Mouse (Mus musculus) kidney, adult 9 months (tissue): ENCODE results near the gene Immp2l.

Experiments used
- DNase-seq: peaks from one replicate; pipeline ENCODE4 v3.0.0; 2022

The Immp2l gene

GRCm38 (mm10) chr12:41324418-41324817 is 300.5 kb downstream of the Immp2l start:
- DNase-seq = no peak

GRCm38 (mm10) chr12:41325756-41326155 is 301.9 kb downstream of the Immp2l start:
- DNase-seq = no peak

DNA sequence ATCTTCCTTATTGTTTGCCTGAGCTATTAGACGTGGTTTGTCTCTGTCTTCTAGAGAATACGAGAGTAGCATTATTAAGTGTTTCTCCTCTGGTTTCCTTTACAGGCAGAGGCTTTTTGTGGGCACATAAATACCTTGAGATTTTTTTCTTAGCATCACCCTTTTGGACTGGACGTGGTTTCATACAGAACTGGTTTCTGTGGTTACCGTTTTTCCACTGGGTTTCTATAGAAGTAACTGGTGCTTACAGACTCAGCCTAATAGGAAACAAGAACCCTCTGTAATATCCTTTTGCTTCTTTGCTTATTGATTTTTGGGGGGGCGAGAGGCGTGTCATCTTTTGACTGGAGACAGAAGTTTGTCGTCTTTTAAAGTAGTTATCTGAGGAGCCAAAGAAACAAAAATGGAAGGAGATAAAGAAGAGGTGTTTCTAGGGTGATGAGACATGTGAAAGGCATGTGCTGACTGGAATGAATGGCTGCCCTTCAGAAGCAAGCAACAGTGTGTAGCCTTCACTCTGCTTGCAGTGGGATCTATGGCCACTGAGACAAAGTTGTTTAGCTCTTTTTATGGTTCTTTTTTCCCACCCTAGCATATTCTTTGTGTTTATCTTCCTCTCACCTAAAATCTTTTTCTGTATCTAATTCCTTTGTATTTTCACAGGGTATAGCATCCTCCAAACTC is 307.2 kb downstream of the Immp2l start:
- DNase-seq = no peak

DNA sequence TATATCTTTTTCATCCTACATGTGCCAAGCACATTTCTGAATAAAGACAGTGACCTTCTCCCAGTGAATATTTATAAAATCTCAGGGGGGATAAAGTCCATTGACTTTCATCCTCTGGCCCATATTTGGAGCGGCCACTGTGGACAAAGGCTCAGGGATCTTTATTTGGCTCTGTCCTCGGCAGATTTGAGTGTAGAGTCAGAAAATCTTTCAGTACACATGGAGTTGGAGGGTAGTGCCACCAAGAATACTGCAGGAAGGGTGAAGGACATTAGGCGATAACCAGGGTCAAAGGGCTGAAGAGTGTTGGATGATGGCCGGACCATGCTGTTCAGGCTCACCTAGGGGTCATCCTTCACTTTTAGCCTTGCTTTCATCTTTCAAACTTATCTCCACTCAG is 321.7 kb downstream of the Immp2l start:
- DNase-seq = no peak

DNA sequence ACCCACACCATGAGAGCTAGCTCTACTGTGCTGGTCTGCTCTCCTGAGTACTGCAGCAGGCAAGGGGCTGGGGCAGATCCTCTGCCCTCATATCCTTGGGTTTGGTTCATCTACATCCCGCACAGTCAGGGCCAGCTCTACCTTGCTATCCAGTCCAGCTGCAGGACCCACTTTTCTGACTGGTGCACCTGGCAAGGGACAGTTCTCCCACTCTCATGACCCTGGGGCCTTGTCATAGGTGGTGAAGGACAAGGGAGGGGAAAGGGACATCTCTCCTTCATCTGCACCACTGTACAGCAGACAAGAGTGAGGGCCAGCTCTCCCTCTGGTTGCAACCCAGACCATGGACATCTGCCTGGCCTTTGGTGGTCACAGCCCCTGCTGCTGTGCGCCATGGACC is 323.6 kb downstream of the Immp2l start:
- no peak for DNase-seq

DNA sequence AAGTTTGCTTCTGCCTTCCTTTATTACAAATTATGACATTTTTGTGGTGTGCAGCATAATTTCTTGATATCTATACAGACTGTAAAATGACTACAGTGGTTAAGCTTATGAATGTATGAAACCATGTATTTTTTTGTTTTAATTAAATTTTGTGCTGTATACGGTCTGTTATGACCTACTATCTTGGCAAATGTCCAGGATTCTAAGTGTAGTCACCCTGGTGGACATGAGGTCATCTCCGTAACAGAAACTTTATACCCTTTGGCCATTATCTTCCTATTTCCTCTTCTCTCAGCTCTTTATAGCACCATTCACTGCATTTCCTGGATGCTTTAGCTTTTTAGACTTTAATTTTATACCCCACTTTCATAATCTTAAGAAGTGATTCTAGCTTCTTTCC is 325.5 kb downstream of the Immp2l start:
- DNase-seq = no peak

DNA sequence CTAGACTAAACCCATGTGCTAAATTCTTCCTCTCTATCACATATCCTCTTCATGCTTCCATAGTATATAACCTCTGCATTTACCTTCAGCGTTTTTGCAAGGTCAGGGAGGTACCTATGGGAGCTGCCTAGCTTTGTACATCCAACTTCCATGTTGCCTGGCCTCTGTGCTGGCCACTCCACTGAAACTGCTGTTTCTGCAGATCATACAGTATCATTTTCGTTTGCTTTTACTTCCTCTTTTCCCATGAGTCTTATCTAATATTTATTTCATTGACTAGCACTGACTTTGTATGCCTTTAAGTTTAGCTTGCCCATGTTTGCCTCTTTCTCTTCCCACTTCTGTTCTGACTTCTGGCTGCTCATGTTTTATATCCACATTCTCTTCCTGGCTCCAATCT is 325.9 kb downstream of the Immp2l start:
- no peak for DNase-seq

GRCm38 (mm10) chr12:41351275-41351674 is 327.4 kb downstream of the Immp2l start:
- DNase-seq = no peak

DNA sequence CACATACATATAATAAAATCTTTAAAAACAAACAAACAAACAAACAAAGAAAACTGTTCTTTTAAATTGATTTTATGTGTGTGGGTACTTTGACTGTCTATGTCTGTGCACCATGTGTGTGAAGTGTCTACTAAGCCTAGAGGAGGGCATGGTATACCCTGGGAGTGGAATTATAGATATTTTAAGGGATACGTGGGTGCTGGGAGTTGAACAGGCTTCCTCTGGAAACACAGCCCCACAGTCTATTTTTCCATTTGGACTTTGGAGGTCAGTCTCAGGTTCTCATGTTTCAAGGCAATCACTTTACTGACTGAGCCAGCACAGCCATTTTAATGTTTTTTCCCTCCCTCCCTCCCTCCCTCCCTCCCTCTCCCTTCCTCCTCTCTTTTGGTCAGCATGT is 331.0 kb downstream of the Immp2l start:
- DNase-seq = no peak

DNA sequence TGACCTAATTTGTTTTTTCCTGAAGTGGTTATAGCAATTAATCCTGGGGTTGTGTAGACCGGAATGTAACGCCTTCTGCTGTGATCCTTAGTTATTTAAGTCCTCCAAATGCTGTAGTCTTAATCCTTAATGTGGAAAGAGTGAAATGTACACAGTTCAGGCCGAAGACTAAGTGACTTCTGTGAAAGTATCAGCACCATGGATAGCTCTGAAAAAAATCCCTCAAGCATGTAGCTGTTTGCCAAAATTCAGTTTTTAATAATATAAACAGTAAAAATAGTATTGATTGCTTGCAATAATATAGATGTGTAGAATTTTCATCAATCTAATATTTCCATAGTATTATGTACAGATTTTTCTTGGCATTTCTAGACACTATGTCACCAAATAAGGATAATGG is 332.1 kb downstream of the Immp2l start:
- DNase-seq = no peak

DNA sequence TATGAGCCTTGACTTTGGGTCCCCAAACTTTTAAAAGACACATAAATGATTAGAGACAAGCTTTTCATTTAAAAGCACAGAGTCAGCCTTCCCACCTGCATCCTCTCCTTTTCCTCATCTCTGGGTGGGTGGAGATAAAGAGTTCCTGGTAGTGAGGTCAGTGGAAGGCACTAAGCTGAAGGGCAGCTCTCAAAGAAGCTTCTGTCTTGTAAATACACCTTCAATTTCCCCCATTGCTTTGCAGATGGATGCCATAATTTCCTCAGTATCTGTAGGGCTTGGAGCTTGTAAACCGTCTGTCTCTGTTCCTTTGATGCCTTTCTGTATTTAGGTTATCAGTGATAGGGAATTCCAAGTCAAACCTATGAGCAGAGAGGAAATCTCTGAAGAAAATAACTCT is 362.8 kb downstream of the Immp2l start:
- DNase-seq = no peak

- no peak for DNase-seq
These were observed 370.3 kb downstream of the Immp2l start for GRCm38 (mm10) chr12:41394231-41394630.

- DNase-seq = no peak
These were observed 377.2 kb downstream of the Immp2l start for GRCm38 (mm10) chr12:41401136-41401535.

DNA sequence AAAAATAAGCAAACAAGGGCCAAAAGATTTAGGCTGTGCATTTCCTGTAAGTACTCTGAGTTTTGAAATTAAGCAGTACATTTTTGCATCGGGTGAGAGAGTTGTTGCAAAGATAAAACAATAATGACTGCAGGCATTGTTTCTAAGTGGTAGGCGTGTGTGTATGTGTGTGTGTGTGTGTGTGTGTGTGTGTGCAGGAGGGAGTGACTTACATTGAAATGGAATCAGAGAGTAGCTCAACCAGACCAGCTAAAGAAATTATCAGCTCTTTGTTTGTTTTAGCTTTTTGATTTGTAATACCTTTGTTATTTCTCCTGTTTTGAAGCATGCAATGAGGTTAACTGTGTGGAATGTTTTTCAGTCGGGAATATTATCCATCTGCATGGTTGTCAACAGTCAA is 378.0 kb downstream of the Immp2l start:
- DNase-seq = no peak

GRCm38 (mm10) chr12:41409431-41409830 is 385.5 kb downstream of the Immp2l start:
- peak; percentile 2 for DNase-seq

- DNase-seq = no peak
These were observed 392.7 kb downstream of the Immp2l start for GRCm38 (mm10) chr12:41416635-41417034.

DNA sequence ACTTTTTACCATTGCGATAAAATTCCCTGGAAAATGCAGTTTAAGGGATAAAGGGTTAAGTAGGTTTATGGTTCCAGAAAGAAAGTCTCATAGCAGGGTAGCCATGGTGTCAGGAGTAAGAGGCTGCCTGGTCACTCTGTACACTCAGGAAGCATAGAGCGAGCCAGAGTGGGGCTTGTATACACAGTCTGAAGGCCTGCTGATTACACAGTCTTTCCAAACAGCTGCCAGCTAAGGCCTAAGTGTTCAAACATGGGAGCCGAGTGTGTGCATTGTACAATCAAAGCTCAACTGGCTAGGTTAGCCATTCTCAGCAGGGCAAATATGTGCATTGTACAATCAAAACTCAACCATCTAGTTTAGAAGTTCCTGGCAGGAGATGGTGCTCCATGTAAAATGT is 393.2 kb downstream of the Immp2l start:
- DNase-seq = no peak

DNA sequence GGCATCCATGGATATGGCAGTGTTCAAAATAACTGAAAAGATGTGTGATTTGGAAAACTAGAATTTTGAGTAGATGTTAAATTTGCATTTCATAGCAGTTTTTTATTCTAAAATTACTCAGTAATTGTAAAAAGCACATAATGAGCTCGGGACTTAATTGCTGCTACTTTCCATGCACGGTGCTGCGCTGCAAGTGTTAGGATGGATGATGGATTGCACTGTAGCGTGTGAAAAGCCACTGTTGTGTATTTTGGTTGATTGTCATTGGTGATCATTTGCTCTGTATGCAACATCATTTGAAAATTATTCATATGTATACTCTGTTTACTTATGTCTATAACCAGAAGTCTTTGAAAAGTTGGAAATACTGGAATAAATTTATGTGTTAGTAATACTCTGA is 394.1 kb downstream of the Immp2l start:
- DNase-seq = no peak

GRCm38 (mm10) chr12:41425101-41425679 is 401.3 kb downstream of the Immp2l start:
- no peak for DNase-seq

DNA sequence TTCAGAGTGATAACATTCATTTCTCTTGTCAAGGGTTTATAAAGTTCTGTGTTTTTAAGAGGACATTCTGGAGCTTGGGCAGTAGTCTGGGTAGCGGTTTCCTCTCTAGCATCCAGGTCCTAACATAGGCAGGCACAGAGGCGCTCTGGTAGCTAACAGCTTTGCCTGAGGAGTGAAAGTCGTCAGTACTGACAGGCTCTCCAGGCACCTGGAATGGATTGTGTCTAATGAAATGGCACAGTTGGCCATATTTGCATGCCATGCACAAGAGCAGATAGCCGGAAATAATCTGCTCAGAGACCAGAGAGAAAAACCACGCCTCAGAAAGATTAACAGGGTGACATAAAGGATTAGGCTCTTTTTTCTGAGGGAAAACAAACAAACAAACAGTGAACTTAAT is 403.6 kb downstream of the Immp2l start:
- no peak for DNase-seq

DNA sequence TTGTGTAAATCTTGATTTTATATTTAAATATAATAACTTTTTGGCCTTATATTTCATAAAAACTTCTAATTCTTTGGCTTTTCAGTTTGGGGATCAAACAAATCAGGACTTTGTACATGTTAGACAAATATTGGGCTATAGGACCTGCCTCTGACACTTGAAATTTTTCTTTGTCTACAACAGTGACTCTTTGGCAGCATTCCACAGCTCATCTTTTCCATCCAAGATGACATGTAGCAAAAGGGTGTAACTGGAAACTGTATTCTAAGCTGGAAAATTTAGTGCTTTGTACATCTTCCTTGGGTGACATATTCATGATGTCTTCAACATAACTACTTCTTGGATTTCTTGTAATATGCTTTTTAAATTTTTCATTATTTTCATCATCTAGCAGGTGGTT is 404.9 kb downstream of the Immp2l start:
- DNase-seq = no peak

DNA sequence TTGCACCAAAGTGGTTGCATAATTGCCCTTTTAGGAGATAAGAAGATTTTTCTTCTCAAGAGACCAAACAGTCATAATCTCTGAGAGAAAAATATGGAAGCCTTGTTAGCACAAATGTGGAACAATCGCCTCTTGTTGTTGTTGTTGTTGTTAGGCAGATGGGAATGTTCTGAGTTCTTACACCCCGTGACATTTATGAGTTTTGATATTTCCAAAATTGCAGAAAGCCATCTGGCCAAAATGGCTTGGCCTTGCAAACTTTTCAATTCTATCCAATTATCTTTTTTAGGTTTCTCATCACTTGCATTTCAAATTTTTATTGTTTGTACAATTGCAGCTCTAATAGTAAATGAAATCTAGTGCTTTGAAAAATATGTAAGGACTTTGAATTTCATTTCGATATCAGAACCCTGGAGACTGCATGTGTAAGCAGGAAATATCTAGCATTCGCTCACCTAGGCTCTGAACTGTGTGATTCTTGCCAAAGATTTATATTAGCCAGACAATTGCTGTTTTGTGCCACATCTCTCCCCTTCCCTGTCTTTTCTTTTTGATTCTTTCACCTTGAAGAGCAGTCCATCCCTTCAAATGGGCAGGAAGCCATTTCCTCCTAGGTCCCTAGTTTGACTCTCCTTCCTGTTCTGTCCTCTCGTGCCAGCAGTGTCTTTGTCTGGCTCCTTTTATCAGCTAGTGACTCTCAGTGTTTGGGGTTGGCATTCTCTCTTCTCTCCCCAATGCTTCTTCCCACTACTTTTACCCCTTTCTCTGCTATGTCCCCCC is 412.5 kb downstream of the Immp2l start:
- DNase-seq = no peak

GRCm38 (mm10) chr12:41438446-41438845 is 414.6 kb downstream of the Immp2l start:
- DNase-seq = peak; percentile 45

DNA sequence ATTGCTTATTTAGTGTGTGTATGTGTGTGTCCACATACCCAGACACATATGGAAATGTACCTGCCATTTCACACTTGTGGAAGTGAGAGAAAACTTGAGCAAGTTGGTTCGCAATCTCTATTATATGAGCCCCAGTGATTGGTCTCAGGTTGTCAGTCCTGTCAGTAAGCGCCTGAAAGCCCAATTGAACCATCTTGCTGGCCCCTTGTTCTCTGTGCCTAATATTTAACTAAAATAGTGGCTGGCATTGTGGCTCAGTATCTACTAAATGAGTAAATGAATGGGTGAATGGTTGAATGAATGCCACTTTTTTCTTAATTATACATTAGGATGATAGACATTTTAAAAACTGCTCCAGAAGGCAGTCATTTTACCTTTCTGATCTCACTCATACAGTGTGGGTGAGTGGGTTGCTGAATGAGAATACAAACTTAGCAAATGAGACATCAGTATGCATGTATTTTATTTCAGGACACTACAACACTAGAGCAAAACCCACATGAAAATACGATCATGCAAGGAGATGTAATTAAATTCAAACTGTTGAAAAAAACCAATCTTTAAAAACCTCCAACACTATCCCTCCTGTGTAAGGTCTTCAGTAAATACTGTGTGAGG is 444.6 kb downstream of the Immp2l start:
- no peak for DNase-seq
